Mouse (Mus musculus) macrophage (primary cell): ENCODE data around the gene Otud4. TPM values are rescaled to one million over a fixed set of nuclear protein-coding genes. Genes with fewer than 3 reads are reported as not detected.
A peak's percentile ranks its signal among the peaks of the same experiment; 100 is the strongest.
"Not testable (repeated sequence)": the region's sequence is repeated elsewhere in the genome, so short reads cannot be mapped to it uniquely, and the experiment has no call there.

Experiments
- H3K27ac ChIP-seq: fragments of 350-480 bp; formaldehyde crosslinking; 2 replicates; pipeline ENCODE4 v1.9.0; 2021
- H3K36me3 ChIP-seq: fragments of 350-480 bp; formaldehyde crosslinking; 2 replicates; pipeline ENCODE4 v1.9.0; 2021; ENCODE audit errors: inconsistent target
- H3K4me3 ChIP-seq: fragments of 350-480 bp; formaldehyde crosslinking; 2 replicates; pipeline ENCODE4 v1.9.0; 2021; ENCODE audit errors: inconsistent target
- H3K79me2 ChIP-seq: fragments of 350-480 bp; formaldehyde crosslinking; 2 replicates; pipeline ENCODE4 v1.9.0; 2021; ENCODE audit errors: inconsistent target
- WGBS: methylation state at CpG from one replicate; pipeline ENCODE4 v1.1.7; 2026; ENCODE audit warnings: inconsistent platforms; ENCODE audit not compliant: missing documents; 5-methylcytosine and 5-hydroxymethylcytosine counted together
- polyA plus RNA-seq: library from polyadenylated mRNA; stranded (reverse); fragments of 250-400 nt; gene quantifications from 3 replicates; pipeline ENCODE4 v1.2.4, GENCODE M21; 2018; ENCODE audit warnings: inconsistent platforms
- total RNA-seq, 78 experiments: library from RNA; depleted of rRNA; stranded (reverse); fragments of 250-400 nt; gene quantifications; 1 replicate in 9 of 78; 2 replicates in 24 of 78; 3 replicates in 43 of 78; 4 replicates in 2 of 78; pipeline ENCODE4 v1.2.4; 2018; ENCODE audit warnings: inconsistent platforms in 56 of 78

Otud4 gene
- 100 to 1,000 TPM in 18 of 26 experiments, 10 to 100 TPM in 8; 68.9 to 162 (median 111) TPM for total RNA-seq (2018; cell fraction: chromatin; rRNA removed)
- total RNA-seq (2018; cell fraction: cytosol; rRNA removed) = 10 to 100 TPM; 22.3 to 31.8 (median 26.3) TPM
- 100 to 1,000 TPM in 1 of 26 experiments, 10 to 100 TPM in 25; 38.3 to 103 (median 64.4) TPM for total RNA-seq (2018; cell fraction: nucleus; rRNA removed)
- 13.5 to 20.8 TPM (median 15.9 TPM) in 3 replicates for polyA plus RNA-seq

DNA sequence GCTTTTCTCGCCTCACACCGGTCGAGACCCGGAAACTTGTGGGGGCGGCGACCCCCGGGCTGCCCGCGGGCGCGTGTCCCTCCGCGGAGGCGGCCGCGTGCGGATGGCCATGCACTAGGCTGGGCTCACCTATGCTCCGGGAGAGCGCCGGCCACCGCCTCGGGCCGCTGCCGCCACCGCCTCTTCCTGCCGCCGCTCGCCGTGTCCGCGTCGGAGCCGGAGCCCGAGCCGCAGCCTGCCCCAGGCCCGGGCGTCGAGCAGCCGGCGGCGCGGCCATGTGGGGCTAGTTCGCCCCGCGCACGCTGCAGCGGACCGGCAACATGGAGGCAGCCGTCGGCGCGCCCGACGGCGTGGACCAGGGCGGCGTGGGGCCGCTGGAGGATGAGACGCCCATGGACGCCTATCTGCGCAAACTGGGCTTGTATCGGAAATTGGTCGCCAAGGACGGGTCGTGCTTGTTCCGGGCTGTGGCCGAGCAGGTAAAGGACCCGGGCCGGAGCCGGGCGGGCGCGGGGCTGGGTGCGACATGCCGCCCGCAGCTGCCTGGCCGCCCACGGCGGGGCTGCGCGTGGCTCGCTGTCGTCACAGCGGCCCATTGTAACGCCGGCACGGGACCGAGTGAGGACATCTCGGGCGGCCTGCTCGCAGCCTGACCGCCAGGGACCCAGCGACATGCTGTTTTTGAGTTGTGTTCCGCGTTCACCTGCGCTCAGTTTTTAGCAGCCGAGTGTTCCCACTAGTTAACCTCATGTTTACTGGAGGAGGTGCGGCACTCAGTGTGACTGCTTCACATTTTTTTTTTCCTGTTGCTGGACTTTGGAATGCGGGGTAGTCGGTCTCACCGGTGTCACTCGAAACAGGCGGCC, at the start of gene Otud4:
Gene Otud4, plus strand, starts transcription at position 33 of the 866 bp plus-strand sequence.
- Histone ChIP-seq H3K4me3 (peak within 1 kb of the TSS; percentile 69), H3K79me2 (peaks cover 48% of the 10 kb centered on the region), H3K36me3 (no peaks in the 10 kb centered on the region), H3K27ac (peak within 1 kb of the TSS; percentile 62)
- under 1% methylated on average over 93 of the region's 103 CpGs for WGBS

DNA sequence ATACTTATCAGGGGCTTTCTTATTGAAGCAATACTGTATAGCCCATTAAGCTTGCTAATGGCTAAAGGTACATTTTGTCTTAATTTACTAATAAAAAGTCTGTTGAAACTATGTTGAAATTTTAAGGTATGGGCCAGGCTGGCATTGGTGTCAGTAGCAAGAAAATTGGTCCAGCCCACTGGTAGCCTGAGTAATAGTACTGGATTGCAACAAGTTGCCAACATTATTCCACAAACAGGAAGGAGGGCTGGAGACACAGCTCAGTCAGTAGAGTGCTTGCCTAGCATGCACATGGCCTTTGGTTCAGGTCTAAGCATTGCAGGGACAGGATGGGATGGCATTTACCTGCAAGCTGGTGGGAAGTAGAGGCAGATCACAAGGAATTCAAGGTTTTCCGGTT, 38.5 kb upstream of the Otud4 start:
- Histone ChIP-seq H3K4me3 (no peak overlapping the region), H3K79me2 (no peaks in the 10 kb centered on the region), H3K27ac (no peak overlapping the region), H3K36me3 (no peaks in the 10 kb centered on the region)
- WGBS = 100% methylated on average over 1 of the region's 1 CpGs

- H3K4me3 ChIP-seq, H3K36me3 ChIP-seq, H3K27ac ChIP-seq, H3K79me2 ChIP-seq: not testable (repeated sequence)
- 33% methylated on average over 2 of the region's 2 CpGs for WGBS
These were observed 36.2 kb upstream of the Otud4 start for GRCm38 (mm10) chr8:79603204-79603603.

DNA sequence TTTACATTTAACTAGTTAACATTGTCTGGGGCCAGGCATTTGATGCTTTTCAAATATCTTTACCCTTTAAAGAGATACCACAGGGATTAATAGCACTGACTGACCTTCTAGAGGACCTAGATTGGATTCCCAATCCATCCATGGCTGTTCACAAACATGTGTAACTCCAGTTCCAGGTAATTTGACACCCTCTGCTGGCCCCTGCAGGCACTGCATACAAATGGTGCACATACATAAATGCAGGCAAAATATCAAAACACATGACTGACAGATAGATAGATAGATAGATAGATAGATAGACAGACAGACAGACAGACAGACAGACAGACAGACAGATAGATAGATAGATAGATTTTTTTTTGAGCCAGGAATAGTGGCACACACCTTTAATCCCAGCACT, 33.2 kb upstream of the Otud4 start:
- Histone ChIP-seq H3K27ac (no peak overlapping the region), H3K79me2 (no peaks in the 10 kb centered on the region), H3K36me3 (no peaks in the 10 kb centered on the region), H3K4me3 (no peak overlapping the region)

- 87% methylated on average over 5 of the region's 5 CpGs for WGBS
- no peak overlapping the region for H3K4me3 ChIP-seq
- H3K36me3 ChIP-seq = no peaks in the 10 kb centered on the region
- no peaks in the 10 kb centered on the region for H3K79me2 ChIP-seq
- no peak overlapping the region for H3K27ac ChIP-seq
These were observed 32.6 kb upstream of the Otud4 start for GRCm38 (mm10) chr8:79606751-79607300.

DNA sequence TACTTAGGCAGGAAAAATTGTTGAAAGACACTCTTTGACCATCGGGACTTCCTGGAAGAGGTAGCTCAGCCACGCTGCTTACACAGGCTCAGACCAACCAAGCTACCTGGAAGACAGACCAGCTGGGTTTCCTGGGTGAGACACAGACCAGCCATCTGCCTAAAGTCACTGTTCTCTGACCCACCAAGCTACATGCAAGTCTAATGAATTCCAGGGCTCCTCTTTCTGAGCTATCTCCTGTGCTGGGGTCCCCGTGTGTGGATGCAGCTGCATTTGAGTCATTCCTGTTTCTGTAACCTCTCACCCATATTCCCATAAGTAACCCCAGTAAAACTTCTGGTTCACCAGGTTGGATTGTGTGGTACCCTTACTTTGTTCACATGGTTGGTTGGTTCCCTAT, 30.7 kb upstream of the Otud4 start:
- WGBS = 80% methylated on average over 3 of the region's 3 CpGs
- no peaks in the 10 kb centered on the region for H3K79me2 ChIP-seq

DNA sequence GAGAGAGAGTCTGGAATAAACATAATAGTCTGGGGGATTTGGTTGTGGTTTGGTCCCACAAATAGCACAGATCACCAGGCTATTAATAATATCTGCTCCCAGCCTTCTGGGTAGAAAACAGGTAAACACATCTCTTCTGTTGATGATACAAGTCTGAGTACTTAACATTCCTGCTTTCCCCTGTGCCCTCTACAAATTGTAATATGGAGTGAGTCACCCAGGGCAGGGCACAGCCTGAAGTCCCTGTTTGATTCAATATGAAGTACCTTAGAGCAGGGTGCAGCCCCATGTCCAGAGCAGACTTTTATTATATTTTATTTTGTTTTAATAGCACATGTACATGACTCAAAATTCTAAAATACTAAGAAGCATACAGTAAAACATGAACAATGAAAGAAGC, 29.1 kb upstream of the Otud4 start:
- no peak overlapping the region for H3K4me3 ChIP-seq
- H3K36me3 ChIP-seq = no peaks in the 10 kb centered on the region
- no peaks in the 10 kb centered on the region for H3K79me2 ChIP-seq
- H3K27ac ChIP-seq = no peak overlapping the region

More for the DNA sequence above, 30.7 kb upstream of the Otud4 start:
- H3K27ac ChIP-seq = no peak overlapping the region
- H3K36me3 ChIP-seq = no peaks in the 10 kb centered on the region
- H3K4me3 ChIP-seq = no peak overlapping the region

DNA sequence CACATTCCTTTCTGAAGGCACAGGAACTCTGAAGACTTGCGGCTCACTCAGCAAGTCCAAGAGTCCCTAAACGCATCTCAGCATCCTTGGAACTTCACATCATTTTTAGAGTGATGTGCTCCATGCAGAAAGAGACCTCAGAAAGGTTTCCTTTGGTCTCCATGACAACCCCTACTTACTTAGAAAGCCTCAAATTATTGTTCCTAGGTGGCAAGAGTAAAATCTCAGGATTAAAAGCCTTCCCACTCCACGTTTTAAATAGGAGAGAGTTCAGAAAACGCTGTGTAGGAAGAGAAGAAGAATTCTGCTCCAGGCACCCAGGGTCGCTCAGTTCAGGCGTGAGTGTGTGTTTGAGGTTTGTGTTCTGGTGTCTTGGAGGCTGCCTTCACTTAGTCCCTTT, 27.1 kb upstream of the Otud4 start:
- H3K79me2 ChIP-seq = no peaks in the 10 kb centered on the region
- WGBS = 87% methylated on average over 6 of the region's 6 CpGs
- H3K4me3 ChIP-seq = no peak overlapping the region
- H3K36me3 ChIP-seq = no peaks in the 10 kb centered on the region
- H3K27ac ChIP-seq = no peak overlapping the region

DNA sequence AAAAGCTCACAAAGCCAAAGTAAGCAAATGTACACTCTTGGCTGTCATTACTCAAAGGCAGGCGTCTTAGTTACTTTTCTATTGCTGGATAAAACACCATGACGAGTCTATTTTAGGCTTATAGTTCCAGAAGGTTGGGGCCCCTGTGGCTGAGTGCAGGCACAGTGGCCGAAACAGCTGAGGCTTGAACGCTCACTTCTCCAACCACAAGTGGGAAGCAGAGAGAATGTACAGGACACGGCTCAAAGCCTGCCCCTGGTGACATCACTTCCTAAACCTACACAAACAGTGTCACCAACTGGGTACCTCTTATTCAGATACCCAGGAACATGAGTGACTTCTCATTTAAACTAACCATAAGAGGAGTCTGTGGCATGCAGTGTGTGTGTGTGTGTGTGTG, 26.5 kb upstream of the Otud4 start:
- no peak overlapping the region for H3K4me3 ChIP-seq
- 0 out of 2 replicates have a peak overlapping the region, but pooled peaks have one; percentile 7 for H3K27ac ChIP-seq
- no peaks in the 10 kb centered on the region for H3K36me3 ChIP-seq
- 6% methylated on average over 5 of the region's 5 CpGs for WGBS
- H3K79me2 ChIP-seq = no peaks in the 10 kb centered on the region

DNA sequence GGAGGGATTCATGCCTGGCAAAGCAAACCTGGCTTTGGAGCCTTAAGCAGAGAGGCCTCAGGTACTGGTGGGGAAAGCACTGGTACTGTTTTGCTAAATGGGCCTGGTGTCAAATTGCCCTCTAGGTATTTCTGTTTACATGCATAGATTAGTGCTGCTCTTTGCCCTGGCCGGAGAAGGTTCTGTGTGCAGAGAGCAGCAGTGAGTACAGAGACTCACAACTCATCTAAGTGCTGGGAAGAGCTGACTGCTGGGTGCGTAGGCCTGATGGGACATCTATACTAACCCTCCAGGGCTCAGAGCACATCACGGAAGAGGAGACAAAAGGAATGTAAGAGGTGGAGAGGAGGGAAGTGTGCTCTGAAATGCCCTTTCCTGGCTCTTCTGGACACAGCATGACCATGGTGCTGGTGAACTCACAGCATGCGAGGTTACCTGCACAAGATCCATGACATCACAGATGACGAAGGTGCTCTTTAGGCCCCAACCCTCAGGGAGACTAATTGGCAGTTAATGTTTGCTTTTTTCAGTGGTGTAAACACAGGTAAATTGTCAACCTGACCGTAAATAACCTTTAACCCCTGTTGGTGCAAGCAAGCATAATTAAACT, 23.6 kb upstream of the Otud4 start:
- no peak overlapping the region for H3K4me3 ChIP-seq
- 95% methylated on average over 6 of the region's 6 CpGs for WGBS
- no peak overlapping the region for H3K27ac ChIP-seq
- no peaks in the 10 kb centered on the region for H3K36me3 ChIP-seq
- no peaks in the 10 kb centered on the region for H3K79me2 ChIP-seq

DNA sequence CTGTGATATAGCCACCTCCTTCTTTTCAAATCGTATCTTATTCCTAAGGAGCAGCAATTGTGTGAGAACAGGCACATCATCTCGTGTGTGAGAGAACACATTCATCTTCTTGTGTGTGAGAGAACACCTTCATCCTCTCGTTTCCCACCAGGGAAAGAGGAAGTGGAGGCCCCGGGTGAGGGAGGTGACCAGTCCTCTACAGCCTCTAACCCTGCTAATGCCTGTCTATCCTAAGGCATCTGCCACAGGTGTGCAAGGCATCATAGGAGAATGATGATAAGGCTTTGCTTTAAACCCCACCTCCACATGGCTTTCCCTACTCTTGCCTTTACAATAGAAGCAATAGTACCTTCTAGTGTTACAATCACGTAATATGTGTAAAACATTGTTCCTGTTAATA, 20.5 kb upstream of the Otud4 start:
- Histone ChIP-seq H3K4me3 (no peak overlapping the region), H3K79me2 (no peaks in the 10 kb centered on the region), H3K36me3 (no peaks in the 10 kb centered on the region), H3K27ac (no peak overlapping the region)
- WGBS = 35% methylated on average over 5 of the region's 5 CpGs

DNA sequence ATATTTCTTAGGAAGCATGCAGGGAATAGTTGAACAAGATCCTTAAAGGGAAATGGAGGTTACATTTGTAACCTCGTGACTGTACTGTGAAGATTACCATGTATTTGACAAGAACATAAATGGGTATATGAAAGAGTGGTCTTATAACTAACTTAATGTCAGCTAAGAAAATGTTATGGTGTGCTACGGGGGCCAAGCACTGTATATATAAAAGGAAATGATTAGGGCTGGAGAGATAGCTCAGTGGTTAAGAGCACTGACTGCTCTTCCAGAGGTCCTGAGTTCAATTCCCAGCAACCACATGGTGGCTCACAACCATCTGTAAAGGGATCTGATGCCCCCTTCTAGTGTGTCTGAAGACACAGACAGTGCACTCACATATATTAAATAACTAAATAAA, 20.1 kb upstream of the Otud4 start:
- 78% methylated on average over 2 of the region's 2 CpGs for WGBS
- Histone ChIP-seq H3K79me2 (no peaks in the 10 kb centered on the region), H3K4me3 (no peak overlapping the region), H3K36me3 (no peaks in the 10 kb centered on the region), H3K27ac (no peak overlapping the region)

DNA sequence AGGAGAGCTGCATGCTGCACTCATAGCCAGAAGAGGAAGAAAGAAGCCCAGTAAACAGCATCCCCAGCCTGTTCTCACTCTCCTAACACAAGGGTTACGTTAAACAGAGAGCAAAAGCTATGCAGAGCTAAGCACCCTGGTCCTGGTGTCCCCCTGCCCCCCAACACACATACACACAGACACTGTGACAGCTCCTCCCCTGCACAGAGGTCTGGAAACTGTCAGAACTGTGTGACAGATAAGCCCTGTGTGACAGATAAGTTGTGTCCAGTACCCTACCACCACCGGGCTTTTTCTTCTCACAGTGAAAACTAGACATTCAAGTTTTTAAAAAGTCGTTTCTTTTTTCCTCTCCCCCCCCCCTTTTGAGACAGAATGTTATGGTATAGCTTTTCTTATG, 19.4 kb upstream of the Otud4 start:
- Histone ChIP-seq H3K79me2 (no peaks in the 10 kb centered on the region), H3K27ac (no peak overlapping the region), H3K4me3 (no peak overlapping the region), H3K36me3 (no peaks in the 10 kb centered on the region)
- WGBS = 40% methylated on average over 3 of the region's 3 CpGs

- Histone ChIP-seq H3K79me2 (no peaks in the 10 kb centered on the region), H3K36me3 (no peaks in the 10 kb centered on the region), H3K27ac (no peak overlapping the region), H3K4me3 (no peak overlapping the region)
- 95% methylated on average over 9 of the region's 9 CpGs for WGBS
These were observed 18.7 kb upstream of the Otud4 start for GRCm38 (mm10) chr8:79620489-79621276.
